Mouse (Mus musculus) ES-Bruce4 (cell line): ENCODE results near the gene F2rl1.

Source experiments
- CTCF ChIP-seq: IDR thresholded peaks from one replicate; pipeline ENCODE4 v1.8.1; 2011; ENCODE audit warnings: low read depth, low read length
- POLR2A ChIP-seq: IDR thresholded peaks from one replicate; pipeline ENCODE4 v1.8.1; 2011; ENCODE audit warnings: low read length; ENCODE audit not compliant: insufficient read depth

GRCm38 (mm10) chr13:95535026-95535425, 10.0 kb upstream of the F2rl1 start:
- no peak for TF ChIP-seq CTCF
- no peak for TF ChIP-seq POLR2A
